In genomic region chr1:39720186-39720585, GRCm38 (mm10) we compare ENCODE assay signal across 8 mouse cellular contexts. TPM values are rescaled to one million over a fixed set of nuclear protein-coding genes. Genes with fewer than 3 reads are reported as not detected.
DNase-seq lines count a peak whose midpoint lies in the region; ATAC-seq and TF ChIP-seq lines count a peak whose summit lies in the region.

No protein-coding gene starts in this region.

- H3K4me1 ChIP-seq in cerebellum, adult 2 months (ENCODE audit: control insufficient read depth, insufficient read depth, low read length), result peaks cover 4% of the 10 kb centered on the region
- H3K4me1 ChIP-seq in testis, adult 2 months (ENCODE audit: control insufficient read depth, insufficient read depth, low read length), result peaks cover 17% of the 10 kb centered on the region
- H3K4me1 ChIP-seq in liver, embryonic 15.5 days (replicated peaks), result peaks cover 10% of the 10 kb centered on the region

- no peak overlapping the region for H3K27ac ChIP-seq in cerebellum, adult 2 months (ENCODE audit: insufficient read depth, low read length)
- H3K27ac ChIP-seq in testis, adult 2 months (ENCODE audit: control insufficient read depth, insufficient read depth, low read depth, low read length), result peak overlapping the region; percentile 93
- no peak overlapping the region for H3K27ac ChIP-seq in liver, embryonic 15.5 days (replicated peaks)

- no peaks in the 10 kb centered on the region; the same call in 1 of the 2 replicates for H3K27me3 ChIP-seq in cerebellum, adult 2 months (ENCODE audit: control insufficient read depth, insufficient read depth, low read length)
- H3K27me3 ChIP-seq in testis, adult 2 months (ENCODE audit: control insufficient read depth, insufficient read depth, low read length), result no peaks in the 10 kb centered on the region
- peaks cover 10% of the 10 kb centered on the region for H3K27me3 ChIP-seq in liver, embryonic 15.5 days

- H3K4me2 ChIP-seq in liver, embryonic 15.5 days, result peak overlapping the region; percentile 72

- H3K36me3 ChIP-seq in testis, adult 2 months (ENCODE audit: control insufficient read depth, insufficient read depth, low read length), result no peaks in the 10 kb centered on the region
- no peaks in the 10 kb centered on the region for H3K36me3 ChIP-seq in liver, embryonic 15.5 days (replicated peaks)

- no peak for DNase-seq in cerebellum, adult 2 months
- DNase-seq in cerebellum, adult 18-20 months, result no peak
- no peak for DNase-seq in testis, postnatal 14 days (ENCODE audit: low spot score)
- DNase-seq in spleen, postnatal 36 days (ENCODE audit: low spot score in 2 of 2), result no peak
- DNase-seq in spleen, adult 18-20 months, result no peak
- no peak for DNase-seq in spleen, postnatal 4 days (ENCODE audit: low spot score in 2 of 2)

- no peak for TF ChIP-seq POLR2A in cerebellum, adult 2 months (IDR thresholded peaks at IDR 0.05; ENCODE audit: borderline replicate concordance, insufficient read depth, low read length)
- no peak for TF ChIP-seq POLR2A in testis, adult 2 months (IDR thresholded peaks at IDR 0.05; ENCODE audit: control insufficient read depth, low read depth, low read length)

- 55% methylated on average over 2 of the region's 2 CpGs for WGBS in cerebellum, adult 2 months
- 36% methylated on average over 2 of the region's 2 CpGs for WGBS in liver, embryonic 15.5 days (ENCODE audit: insufficient replicate concordance)

- no peak overlapping the region for H3K9ac ChIP-seq in liver, embryonic 15.5 days

- TF ChIP-seq CTCF in cerebellum, adult 2 months (IDR thresholded peaks at IDR 0.05; ENCODE audit: borderline replicate concordance, insufficient read depth, low read depth, low read length), result no peak
- no peak for TF ChIP-seq CTCF in testis, adult 2 months (IDR thresholded peaks at IDR 0.05; ENCODE audit: control insufficient read depth, insufficient read depth, insufficient replicate concordance, low read depth, low read length)

- ATAC-seq in liver, embryonic 15.5 days (ENCODE audit: insufficient read depth), result no peak

- no peaks in the 10 kb centered on the region for H3K9me3 ChIP-seq in liver, embryonic 15.5 days (replicated peaks)

- peak overlapping the region; percentile 57 for H3K4me3 ChIP-seq in cerebellum, adult 2 months (replicated peaks; ENCODE audit: insufficient read depth, low read depth, low read length)
- peak overlapping the region; percentile 92 for H3K4me3 ChIP-seq in testis, adult 2 months (ENCODE audit: control insufficient read depth, low read depth, low read length)
- no peak overlapping the region for H3K4me3 ChIP-seq in liver, embryonic 15.5 days (replicated peaks)

RNA-seq across cellular contexts. Expression of gene Rfx8, which starts 0.6 kb away (rescaled TPM):
- polyA plus RNA-seq in cerebellum, adult 2 months (2012; rRNA removed), result 0.26 and 0.29 TPM in 2 replicates
- 37.8 and 39.1 TPM in 2 replicates for polyA plus RNA-seq in testis, adult 2 months (2012; rRNA removed)
- polyA plus RNA-seq in liver, embryonic 15.5 days (2015; fragmentation: Nextera tagmentation; extraction: Ambion mirVana), result 0.09 and 0.10 TPM in 2 replicates

Comparison
In these comparisons a context has a peak if more than half of its experiments do, and no peak if none do; other contexts are left out.
1. RNA of gene Rfx8, which starts 0.6 kb away (polyA plus RNA-seq): 37.8 to 39.1 TPM in testis, adult 2 months; 0.26 to 0.29 TPM in cerebellum, adult 2 months and 0.09 to 0.10 TPM in liver, embryonic 15.5 days; every median in the first group is over 10 times any median in the second.